ENCODE assay signal across 8 mouse cellular contexts in genomic region chr10:30842643-30843437, GRCm38 (mm10). TPM values are rescaled to one million over a fixed set of nuclear protein-coding genes. Genes with fewer than 3 reads are reported as not detected.
DNase-seq lines count a peak whose midpoint lies in the region; ATAC-seq lines count a peak whose summit lies in the region.

Hey2 (minus strand) TSS chr10:30842801.

- under 1% methylated on average over 69 of the region's 70 CpGs for WGBS in intestine, embryonic 15.5 days

- peaks cover 19% of the 10 kb centered on the region for H3K27me3 ChIP-seq in intestine, embryonic 15.5 days (replicated peaks)

- peak within 1 kb of the TSS; percentile 41 for H3K9ac ChIP-seq in intestine, embryonic 15.5 days

- peak within 1 kb of the TSS; percentile 64 for H3K27ac ChIP-seq in intestine, embryonic 15.5 days

- no peaks in the 10 kb centered on the region for H3K9me3 ChIP-seq in intestine, embryonic 15.5 days

- peaks cover 17% of the 10 kb centered on the region for H3K4me1 ChIP-seq in intestine, embryonic 15.5 days (replicated peaks)

- peak within 1 kb of the TSS; percentile 84 for H3K4me2 ChIP-seq in intestine, embryonic 15.5 days (replicated peaks)

- no peaks in the 10 kb centered on the region for H3K36me3 ChIP-seq in intestine, embryonic 15.5 days

- DNase-seq in adrenal gland, postnatal 10 days = peak; percentile 99
- peak; percentile 99 for DNase-seq in embryo, embryonic 9.5 days (ENCODE audit: extremely low spot score)
- DNase-seq in gastrocnemius, postnatal 36 days = peak; percentile 96 to 97
- DNase-seq in left cerebral cortex, postnatal 14 days (ENCODE audit: low spot score in 2 of 2) = peak; percentile 97 to 98
- peak; percentile 98 for DNase-seq in right cerebral cortex, postnatal 14 days
- DNase-seq in urinary bladder, postnatal 25 days (ENCODE audit: low spot score) = peak; percentile 98

- peak within 1 kb of the TSS; percentile 52 for H3K4me3 ChIP-seq in intestine, embryonic 15.5 days (replicated peaks)

- intact Hi-C loops in gastrocnemius, postnatal 36 days (cut with DNase I) = no loop called here
- intact Hi-C loops in left cerebral cortex, postnatal 14 days (cut with DNase I) = loop anchor here (5.0 kb wide), 1 partner anchor 454 kb away; no protein-coding TSS in a partner anchor

- peak; percentile 100 for ATAC-seq in intestine, embryonic 15.5 days
- ATAC-seq in megakaryocyte-erythroid progenitor cell, adult 5-6 weeks (replicated peaks; ENCODE audit: low FRiP score, low TSS enrichment, poor library complexity, severe bottlenecking) = peak; percentile 94

RNA-seq across cellular contexts. Expression of gene Hey2, which starts in this region (rescaled TPM):
- 1 to 10 TPM; 2.8 to 3.4 TPM for total RNA-seq in adrenal gland, postnatal 10 days (2021)
- under 1 TPM; 0.37 to 0.43 TPM for total RNA-seq in gastrocnemius, postnatal 36 days (2021)
- 4.0 and 5.0 TPM in 2 replicates for polyA plus RNA-seq in intestine, embryonic 15.5 days (2015; fragmentation: Nextera tagmentation; extraction: Ambion mirVana)
- 1 to 10 TPM; 5.8 to 6.8 TPM for total RNA-seq in left cerebral cortex, postnatal 14 days (2021)
- not detected in 2 replicates for total RNA-seq in megakaryocyte-erythroid progenitor cell, adult 5-6 weeks (2014; fragmentation: Nextera tagmentation)
- not detected in 2 replicates for total RNA-seq in megakaryocyte-erythroid progenitor cell, adult 5-6 weeks (2017)

Comparison
In these comparisons a context has a peak if more than half of its experiments do, and no peak if none do; other contexts are left out.
1. Peak in every context shown above with its lines: DNase-seq, ATAC-seq, H3K4me3 ChIP-seq and H3K27ac ChIP-seq.
2. Peak in DNase-seq in gastrocnemius, postnatal 36 days; RNA of the gene not detected or under 1 TPM.
3. Peak in ATAC-seq in megakaryocyte-erythroid progenitor cell, adult 5-6 weeks; RNA of the gene not detected or under 1 TPM.